Mouse (Mus musculus) ZHBTc4 (cell line): ENCODE data around the gene Kazald1.

Source experiments
- DNase-seq: peaks from one replicate; pipeline ENCODE4 v3.0.0-alpha.2; 2011; ENCODE audit warnings: low read depth, low spot score

The Kazald1 gene

DNA sequence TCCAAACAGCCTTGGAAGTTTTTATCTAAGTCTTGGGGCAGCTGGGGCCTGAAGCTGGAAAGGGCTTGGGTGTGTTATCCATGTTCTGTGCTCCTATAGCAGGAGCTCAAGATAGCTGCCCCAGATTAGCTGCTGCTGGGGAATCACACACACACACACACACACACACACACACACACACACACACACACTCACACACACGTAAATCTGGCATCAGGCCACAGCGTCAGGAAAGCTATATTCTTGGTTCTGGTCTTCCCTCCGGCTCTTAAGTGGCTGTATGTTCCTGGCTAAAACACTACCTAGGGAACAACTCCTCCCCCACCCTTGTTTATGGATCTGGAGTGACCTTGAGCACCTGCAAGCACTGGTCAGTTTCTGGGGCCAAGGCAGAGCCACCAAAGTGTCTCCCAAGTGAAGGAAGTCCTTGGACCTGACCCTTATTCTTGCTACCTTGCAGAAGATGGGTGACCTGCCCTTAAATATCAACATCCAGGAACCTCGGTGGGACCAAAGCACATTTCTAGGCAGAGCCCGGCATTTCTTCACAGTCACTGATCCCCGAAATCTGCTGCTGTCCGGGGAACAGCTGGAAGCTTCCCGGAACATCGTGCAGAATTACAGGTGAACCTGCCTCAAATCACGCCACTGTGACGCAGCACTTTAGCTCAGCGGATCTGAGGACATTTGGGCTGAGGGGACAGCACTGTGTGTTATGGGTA is 26.2 kb upstream of the Kazald1 start:
- DNase-seq, result no peak

DNA sequence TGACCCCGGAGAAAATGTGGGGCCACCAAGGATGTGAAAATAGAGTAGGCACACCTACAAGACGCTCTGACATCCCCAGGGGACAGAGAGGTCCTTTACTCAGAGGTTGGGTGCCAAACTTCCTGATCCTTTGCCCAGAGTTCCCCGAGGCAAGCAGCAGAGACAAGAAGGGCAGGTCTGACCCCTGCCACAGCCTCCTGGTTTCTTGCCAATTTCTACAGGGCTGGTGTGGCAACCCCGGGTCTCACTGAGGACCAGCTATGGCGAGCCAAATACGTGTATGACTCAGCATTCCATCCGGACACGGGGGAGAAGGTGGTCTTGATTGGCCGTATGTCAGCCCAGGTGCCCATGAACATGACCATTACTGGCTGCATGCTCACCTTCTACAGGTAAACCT is 25.5 kb upstream of the Kazald1 start:
- no peak for DNase-seq

DNA sequence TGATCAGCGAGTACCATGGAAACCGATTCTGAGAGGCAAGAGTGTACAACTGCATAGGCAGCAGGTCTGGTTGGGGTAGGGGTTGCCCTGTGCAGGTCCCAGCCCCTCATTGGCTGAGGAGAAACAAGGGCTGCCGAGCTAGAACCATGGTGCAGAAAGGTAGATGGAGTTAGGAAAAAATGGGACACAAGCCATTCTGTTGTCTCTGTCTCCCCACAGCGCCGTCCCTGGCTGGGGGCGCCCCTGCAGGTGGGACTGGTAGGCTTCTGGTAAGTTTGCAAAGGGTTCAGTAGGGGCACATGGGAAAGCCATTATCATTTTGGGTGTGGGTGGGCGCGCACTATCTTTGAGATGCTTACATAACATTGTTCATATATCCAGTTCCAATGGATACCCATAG is 21.6 kb upstream of the Kazald1 start:
- DNase-seq, result no peak

DNA sequence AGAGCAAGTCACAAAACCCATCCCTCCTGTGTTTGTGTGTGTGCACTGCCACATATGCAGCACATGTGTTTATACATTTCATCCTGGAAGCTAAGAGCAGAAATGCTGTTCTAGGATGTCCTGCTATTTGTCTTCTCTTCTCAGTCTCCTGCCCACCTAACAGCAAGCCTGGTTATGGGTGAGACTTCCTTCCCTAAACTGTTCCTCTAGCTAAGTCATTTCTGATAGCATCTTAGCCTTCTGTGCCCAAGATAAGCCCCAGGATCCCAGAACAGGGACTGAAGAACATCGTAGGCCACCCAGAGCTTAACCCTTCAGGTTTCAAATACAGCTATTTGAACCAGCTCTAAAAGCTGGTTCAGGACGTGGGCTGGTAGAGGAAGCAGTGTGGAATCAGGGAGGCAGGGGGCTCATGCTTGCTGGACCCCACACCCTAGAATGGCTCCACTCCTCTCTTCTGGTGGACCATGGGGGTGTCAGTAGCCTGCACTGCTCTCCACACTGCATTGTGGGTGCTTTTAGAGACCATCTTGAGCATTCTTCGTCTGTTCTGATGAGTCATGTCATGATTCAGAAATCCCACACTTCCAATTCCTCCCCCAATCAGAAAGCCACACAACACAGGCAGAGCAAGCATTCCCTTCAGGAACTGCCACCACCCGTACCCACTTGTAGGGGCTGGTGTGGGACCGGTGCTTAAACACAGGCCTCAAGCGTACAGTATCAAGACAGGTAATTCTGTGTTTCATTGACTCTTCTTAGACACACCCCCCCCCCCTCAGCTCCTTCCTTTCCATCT is 19.9 kb upstream of the Kazald1 start:
- no peak for DNase-seq

DNA sequence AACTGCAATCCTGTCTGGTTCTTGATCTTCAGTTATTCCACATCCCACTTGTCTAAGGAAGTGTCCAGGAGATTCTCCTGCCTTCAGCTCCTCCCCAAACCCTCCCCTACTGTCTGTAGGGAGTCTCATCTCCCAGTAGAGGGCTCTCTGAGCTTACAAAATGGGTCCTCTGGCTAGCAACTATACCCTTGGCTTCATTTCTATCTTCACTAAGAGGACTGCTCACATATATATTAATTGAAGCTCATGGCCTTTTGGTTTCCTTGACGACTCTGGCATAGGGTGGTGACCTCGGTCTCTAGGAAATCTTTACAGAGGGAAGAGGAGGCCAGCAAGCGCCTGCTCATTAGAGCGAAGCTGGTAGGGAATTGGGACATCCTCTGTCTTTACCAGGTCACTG is 18.7 kb upstream of the Kazald1 start:
- peak; percentile 73 for DNase-seq

- DNase-seq, result no peak
Measured at GRCm38 (mm10) chr19:45056908-45057698, 17.9 kb upstream of the Kazald1 start.

- no peak for DNase-seq
Measured at GRCm38 (mm10) chr19:45057724-45058112, 17.3 kb upstream of the Kazald1 start.

DNA sequence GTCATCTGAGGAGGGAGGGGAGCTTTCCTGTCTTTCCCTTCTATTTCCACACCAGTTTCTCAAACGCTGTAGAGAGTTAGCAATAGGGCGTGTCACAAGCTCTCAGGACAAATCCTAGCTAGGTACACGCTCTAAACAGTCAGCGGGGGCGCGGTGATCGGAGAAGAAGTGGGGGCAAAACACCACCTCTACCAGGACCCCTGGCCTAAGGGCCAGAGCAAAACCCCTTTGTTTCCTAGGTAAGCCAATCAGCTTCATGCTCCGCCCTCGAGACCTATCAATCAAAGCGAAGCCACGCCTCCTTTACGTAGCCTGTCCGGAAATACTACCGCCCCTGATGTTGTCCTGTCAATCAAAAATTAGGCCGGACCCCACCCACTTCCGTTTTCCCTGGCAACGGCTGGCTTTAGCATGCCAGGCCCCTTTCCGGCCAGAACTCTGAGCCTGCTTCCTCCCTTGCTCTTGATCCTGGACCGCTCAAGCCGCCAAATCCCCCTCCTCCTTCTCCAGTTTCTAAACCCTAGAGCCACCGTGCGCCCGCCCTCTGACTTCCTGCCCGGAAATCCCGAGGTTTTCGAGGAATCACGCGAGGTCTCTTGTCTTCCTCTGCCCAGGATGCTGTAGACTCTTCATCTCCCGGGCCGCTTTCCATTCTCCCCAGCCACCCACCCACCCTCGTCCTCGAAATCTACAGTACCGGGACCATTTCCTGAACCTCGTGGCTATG is 16.8 kb upstream of the Kazald1 start:
- DNase-seq, result peak; percentile 97

GRCm38 (mm10) chr19:45058841-45059240 is 16.2 kb upstream of the Kazald1 start:
- DNase-seq, result no peak

GRCm38 (mm10) chr19:45063565-45064292 is 11.3 kb upstream of the Kazald1 start:
- peak; percentile 75 for DNase-seq

DNA sequence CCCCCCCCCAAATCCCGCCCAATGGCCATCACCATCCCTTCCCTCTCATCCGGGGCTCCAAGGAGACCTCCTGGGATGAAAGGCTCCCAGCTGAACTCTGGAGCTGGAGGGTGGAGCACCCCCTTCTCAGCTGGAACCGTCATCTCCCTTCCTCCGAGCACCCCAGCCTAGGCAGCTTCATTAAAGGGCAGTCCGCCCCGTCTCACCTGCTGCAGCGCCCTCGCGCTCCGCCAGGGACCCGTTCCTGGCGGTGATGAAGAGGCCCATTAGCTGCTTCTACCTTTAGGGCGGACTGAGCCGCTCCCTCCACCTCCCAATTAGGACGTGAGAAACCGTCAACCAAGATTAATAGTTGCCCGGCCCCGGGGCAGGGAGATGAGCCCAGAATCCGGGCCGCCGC is 9.8 kb upstream of the Kazald1 start:
- peak; percentile 67 for DNase-seq

GRCm38 (mm10) chr19:45067170-45067569 is 7.9 kb upstream of the Kazald1 start:
- no peak for DNase-seq

- no peak for DNase-seq
Measured at GRCm38 (mm10) chr19:45067758-45068510, 7.1 kb upstream of the Kazald1 start.

DNA sequence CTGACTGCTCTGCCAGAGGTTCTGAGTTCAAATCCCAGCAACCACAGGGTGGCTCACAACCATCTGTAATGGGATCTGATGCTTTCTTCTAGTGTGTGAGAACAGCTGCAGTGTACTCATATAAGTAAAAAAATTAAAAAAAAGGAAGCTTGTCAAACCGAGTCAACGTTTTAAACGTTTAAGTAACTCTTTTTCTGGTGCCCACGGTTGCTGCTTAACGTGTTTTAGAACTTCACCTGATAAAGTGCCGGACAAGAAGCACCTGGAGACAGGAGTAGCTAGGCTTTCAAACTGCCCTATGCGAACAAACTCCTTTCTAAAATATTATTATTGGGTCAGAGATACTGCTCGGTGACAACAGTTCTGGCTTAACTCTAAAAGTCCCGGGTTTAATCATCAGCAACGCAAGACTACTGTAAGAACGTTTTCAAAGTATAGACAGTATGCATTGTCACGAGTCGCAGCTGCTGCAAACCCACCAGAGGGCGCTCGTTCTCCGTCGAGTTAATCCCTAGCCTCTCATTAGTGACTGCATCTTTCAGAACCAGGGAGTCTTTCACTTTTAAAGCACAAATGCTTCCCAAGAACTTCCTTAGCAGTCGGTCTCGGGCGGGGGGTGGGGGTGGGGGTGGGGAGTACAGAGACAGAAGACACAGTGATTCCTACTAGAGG is 1.0 kb upstream of the Kazald1 start:
- DNase-seq, result peak; percentile 90

DNA sequence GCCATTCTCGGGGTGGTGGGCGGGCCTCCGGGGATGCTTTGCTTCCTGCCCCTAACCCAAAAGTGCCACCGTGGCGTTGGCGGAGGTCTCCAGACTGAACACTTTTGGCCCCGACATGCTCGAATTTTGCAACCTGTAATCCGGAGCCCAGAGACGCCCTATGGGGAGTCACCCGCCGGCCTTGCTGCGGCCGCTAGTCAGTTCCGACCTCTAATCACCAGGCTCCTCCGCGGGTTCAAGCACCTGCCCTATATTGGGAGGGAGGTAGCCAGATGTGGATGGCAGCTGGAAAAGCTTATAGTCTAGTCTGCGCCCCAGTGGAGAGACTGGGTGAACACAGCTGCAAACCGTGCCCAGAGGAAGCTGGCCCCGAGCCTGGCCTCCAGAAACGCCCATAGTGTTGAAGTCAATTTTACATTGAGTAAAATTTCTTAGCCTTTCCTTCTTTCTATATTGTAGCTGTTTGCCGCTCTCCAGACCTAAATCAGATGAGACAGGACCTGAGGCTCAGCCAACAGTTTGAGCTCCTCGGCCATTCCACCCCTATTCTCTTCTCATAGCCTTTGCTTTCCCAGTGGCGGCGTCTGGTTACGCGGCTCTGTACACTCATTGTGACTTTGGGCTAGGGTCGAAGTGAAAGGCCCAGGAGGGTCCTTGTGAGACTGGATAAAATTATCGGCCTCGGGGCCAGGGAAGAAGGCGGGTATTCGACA is 438 bp downstream of the Kazald1 start:
- peak; percentile 48 for DNase-seq

- no peak for DNase-seq
Measured at GRCm38 (mm10) chr19:45076036-45076575, 1.1 kb downstream of the Kazald1 start.

DNA sequence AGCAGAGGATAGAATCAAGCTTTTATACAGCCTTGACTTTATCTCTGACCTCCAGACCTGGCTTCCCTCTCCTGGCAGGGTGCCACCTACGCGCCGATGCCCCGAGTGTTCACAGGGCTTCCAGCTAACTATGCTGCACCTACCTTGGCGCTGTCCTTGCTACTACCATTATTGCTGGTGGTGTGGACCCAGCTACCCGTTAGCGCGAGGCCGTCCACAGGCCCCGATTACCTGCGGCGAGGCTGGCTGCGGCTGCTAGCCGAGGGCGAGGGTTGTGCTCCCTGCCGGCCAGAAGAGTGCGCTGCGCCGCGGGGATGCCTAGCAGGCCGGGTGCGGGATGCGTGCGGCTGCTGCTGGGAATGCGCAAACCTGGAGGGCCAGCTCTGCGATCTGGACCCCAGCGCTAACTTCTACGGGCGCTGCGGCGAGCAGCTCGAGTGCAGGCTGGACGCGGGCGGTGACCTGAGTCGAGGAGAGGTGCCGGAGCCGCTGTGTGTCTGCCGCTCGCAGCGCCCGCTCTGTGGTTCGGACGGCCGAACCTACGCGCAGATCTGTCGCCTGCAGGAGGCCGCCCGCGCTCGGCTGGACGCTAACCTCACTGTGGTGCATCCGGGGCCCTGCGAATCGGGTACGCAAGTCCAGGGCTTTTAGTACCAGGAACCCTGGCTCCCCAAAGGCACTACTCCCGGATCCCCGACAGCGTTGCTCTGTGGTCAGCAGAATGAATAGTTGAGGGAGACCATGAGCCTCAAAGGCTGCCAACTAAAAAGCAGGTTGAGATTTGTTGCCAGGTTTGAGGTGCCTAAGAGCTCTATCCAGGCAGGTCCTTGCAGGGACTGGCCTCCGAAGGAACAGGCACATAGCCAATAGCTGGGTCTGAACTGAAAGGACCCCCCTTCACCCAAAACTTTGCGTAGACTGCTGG is 1.8 kb downstream of the Kazald1 start:
- DNase-seq, result peak; percentile 84
